Mouse (Mus musculus): Measurements from ENCODE around the gene Gm15217. TPM values are rescaled to one million over a fixed set of nuclear protein-coding genes. Genes with fewer than 3 reads are reported as not detected.

Gm15217 gene
- not detected for total RNA-seq (2021)
- long read RNA-seq = 0 reads

DNA sequence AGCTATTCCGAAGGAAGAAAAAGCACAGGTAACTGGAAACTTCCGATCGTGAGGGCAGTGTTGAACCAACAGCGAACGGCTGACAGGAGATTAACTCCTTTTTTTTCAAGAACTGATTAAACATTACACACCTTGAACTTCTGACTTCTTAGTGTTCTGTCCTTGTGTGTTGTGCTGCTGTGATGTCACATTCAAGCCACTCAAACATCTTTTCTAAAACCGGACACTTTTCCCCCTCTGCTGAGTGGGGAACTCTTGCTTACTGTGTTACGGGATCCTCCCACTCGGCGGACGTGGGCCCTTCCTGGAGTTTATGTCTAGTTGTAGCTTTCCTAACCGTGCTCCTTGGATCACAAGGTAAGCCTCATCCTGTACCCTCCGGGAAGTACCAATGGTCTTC, at the start of gene Gm15217:
Gm15217 (plus strand) TSS at position 130 of the 400 bp plus-strand sequence.
- no peak for DNase-seq (ENCODE audit: low spot score in 2 of 2)

DNA sequence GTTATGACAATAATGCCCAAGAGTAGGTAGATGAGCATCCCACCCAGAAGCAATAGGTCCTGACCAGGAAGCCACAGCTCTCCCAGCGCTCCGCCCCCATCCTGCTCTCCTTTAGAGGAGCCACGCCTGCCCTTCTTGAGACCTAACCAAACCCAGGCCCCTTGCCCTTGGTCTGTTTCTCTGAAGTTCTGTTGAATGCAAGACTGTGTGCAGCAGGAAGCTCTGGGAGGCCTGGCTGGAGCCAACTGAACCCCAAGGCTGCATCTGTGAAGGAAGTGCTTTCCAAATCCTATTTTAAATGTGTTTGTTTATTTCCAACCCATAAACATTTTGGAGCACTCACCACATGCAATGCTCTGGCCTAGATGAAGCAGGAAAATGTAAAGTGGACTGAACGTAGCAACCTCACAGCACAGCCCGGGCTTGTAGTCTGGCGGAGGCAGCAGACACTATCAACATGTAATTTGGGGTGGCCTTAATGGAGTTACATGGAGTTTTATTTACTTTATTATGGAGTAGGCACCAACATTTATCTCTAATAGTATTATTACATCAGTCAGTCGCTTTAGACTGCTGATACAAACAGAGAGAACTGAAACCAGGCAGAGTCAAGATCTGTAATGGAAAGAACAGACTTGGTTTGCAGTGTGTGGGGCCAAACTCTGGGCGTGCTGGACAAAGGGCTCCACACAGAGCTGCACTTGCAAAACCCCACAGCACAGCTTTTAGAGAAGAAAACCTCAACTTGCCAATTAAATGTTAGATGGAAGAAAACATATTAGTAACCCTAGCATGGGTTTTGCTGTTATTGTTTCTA, 45.6 kb upstream of the Gm15217 start:
- DNase-seq (ENCODE audit: low spot score in 2 of 2) = no peak

DNA sequence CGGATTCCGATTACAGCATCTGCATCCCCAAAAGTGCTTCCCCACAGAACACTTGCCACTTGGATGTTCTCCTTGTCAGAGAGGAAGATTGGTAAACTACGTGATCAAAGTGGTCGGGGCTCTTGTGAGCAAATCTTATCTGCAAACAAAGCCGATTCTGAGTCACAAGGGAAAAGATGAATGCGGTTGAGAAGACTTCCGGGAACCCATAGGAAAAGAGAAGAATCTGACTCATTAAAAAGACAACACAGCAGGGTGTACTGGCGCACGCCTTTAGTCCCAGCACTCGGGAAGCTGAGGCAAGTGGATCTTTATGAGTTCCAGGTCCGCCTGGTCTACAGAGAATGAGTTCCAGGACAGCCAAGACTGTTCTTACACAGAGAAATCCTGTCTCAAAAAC, 40.4 kb upstream of the Gm15217 start:
- no peak for DNase-seq (ENCODE audit: low spot score in 2 of 2)

DNA sequence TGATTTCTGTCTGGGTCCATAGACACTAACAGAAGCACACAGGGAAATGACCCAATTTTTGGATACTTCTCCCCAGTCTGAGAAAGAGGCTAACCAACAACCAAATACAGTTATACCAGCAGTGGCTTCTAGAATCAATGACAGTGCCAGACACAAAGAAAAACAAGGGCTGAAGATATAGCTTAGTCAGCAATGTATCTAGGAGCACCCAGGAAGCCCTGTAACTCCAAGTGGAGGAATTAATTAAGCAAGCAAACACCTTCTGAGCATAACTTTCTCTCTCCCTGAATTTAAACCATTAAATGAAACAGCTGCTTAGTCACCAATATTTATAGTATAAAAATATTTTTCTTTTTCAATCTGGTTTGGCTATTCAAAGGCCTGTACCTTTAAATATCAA, 34.5 kb upstream of the Gm15217 start:
- DNase-seq (ENCODE audit: low spot score in 2 of 2) = no peak

DNA sequence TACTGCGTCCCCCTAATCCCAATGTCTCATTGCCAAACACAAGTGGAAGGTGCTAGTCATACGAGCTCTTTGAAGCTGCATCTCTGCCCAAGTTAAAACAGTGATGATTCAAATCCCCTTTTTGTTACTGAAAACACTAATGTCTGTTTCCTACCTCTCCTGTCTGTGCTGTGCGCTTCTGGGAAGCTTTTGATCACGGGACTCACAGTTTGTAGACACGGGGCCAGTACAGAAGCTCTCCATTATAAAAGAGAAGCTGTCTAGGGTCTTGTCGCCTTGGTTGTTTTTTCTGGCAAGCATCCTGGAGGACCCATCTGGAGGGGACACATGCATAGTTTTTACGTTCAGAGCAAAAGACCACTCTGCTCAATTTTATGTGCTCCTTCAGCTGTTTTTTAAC, 21.9 kb upstream of the Gm15217 start:
- no peak for DNase-seq (ENCODE audit: low spot score in 2 of 2)

DNA sequence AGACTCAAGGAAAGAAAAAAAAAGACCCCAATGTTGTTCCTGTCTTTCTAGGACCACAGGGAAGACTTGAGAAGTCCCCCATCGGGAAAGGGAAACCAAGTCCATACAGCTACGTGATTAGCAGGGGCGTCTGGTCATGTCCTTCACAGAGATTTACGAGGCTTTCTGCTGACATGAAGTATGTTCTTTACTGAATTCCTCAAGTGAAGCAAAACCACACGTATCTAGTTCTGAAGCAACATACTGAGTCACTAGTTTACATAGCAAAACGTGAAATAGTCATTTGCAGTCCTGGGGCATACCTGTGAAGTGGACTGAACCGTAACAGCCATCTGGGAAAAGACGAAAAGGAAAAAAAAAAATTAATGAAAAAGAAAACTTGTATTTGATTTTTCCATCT, 21.5 kb upstream of the Gm15217 start:
- no peak for DNase-seq (ENCODE audit: low spot score in 2 of 2)

DNA sequence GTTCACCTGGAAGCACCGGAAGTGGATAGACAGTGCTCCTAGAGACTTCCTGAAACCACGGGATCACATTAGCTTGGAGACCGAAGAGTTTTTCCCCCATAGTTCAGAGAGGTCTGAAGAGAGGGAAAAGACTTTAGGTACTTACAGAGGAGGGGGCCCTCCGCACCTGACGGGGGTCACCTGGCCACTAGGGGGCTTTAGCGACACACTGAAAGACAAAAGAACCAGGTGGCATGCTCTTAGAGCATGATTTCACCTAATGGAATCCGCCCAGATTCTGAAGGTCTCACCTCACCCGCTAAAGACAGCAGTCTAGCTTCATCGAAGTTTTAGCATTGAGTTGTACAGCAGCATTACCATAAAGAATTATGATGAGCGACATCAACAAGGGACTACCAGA, 16.0 kb upstream of the Gm15217 start:
- DNase-seq (ENCODE audit: low spot score in 2 of 2) = no peak

DNA sequence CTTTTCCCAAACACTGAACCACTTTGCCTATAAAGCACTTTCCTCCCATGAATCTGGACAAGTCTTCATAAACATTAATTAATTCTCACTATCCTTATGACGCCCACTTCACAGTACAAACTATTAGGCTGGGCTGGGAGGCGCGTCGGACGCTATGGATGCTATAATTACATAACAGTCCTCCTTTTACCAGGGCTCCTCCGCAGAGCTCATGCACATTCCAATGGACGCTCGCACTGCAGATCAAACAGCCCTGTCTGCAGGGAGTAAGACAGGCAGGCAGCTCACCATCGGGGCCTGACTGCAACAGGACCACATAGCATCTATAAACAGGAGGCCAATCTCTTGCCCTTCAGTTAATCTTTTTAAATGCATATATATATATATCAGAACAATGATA, 6.8 kb upstream of the Gm15217 start:
- no peak for DNase-seq (ENCODE audit: low spot score in 2 of 2)

DNA sequence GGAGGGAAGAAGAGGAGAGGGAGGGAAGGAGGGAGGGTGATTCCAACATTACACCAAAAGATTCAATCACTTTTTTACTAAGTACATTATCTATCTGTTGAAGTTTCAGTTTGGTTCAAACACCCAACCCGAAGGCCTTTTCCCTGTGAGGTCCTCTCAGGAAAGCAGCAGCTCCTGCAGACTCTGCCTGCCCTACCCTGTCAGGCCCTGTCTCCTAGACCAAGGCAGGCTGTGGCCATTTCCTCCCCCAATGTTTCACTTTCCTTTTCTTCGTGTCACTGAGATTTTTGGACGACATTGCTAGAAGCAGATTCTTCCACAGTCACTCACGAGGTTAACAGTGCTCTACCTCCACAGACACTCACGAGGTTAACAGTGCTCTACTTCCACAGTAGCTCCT, 3.4 kb upstream of the Gm15217 start:
- DNase-seq (ENCODE audit: low spot score in 2 of 2) = no peak

DNA sequence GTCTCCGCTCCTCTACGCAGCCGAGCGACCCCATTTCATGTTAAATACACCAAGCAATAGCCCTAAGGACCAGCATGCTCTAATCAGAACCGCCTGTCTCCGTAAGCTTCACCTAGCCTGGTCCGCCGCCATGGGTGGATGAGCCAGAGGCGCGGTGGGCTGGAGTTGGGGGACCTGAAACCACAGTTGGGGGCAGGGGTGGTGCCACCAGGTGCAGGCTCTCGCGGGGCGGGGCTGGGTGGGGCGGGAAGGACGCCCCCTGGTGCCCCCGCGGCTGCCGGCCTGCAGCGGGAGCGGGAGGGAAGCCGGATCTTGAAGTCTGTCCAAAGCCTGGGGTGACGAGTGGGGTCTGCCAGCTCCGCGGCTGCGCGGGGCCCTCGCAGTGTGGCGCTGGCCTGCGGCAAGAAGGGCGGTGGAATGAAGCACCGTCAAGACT, 1.1 kb downstream of the Gm15217 start:
- DNase-seq (ENCODE audit: low spot score in 2 of 2) = no peak

DNA sequence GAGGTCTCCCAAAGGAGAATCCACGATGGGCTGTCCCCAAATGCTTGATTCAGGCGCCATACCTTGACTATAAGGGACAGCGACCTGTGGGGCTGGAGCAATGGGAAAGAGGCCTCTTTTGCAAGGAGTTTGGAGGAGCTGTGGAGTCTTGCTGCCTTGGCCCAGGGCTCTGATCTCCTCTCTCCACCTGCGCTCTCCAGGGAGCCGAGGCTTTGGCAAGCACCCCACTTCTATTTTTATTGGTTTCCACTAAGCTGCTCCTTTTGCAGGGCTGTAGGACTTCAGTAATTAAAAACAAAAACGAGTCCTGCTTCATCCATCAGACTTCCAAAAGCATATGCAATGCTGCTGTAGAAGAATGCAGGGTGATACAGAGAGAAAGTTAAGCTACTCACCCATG, 2.2 kb downstream of the Gm15217 start:
- no peak for DNase-seq (ENCODE audit: low spot score in 2 of 2)

DNA sequence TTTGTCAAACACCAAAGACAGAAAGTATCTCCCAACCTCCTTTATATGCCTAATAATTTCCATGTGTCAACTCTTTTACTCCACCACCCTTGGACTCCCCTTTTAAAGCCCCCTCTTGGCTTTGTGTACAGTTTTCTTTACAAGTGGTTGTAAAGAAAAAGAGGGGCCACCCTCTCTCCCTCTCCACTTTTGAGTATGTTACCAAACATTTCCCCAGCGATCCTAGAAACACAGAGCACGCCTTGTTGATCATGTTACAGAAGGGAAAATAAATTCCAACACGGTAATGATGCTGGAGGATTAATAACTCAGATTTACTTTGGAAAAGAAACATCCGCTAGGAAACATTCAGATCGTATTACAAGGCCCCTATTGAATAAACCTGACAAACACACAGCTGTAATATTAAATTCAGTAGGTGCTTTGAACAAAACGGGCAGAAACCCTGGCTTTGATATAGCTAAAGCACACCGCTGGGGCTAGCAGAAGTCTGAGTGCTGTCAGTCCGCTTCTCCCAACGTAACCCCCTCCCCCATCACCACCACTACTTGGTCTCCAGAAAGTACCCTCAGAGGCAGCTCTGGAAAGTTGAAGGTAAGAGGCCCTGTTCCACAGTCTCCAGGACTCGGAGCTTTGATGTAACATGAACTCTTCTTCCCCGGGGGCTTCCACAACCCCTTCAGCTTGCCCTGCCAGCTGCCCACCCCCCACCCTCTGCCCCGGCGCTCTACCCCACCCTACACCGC, 5.9 kb downstream of the Gm15217 start:
- DNase-seq (ENCODE audit: low spot score in 2 of 2) = no peak

DNA sequence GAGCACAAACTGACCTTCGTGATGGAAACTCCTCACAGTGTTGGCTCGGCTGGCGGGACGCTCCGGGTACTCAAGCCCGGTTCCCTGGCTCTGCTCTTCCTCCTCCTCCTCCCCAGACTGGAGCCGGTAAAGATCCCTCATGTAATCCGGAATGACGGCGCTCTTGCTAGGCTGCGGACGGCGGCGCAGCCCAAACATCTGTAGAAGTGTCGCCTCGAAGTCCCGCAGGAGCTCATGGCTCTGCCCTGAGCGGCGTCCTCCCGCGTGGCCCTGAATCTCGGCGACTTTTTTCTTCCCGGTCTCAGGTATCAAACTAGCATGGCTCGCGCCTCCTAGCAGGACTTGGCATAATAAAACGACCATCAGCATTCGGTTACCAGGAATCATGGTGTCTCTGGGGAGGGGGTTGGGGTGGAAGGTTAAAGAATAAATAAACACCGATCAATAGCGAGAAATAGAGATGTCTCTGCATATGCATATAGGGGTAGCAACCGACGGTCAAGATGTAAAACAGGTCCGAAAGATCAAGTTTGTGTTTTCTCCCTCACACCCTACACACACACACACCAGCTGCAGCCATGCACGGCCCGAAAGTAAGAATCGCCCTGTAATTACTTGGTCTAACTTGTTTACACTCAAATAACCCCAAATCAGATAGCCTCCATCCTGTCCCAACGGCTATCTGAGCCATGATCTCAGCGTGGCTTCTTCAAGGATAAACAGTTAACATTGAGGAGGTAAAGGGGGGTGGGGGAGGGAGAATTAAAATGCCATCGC, 6.7 kb downstream of the Gm15217 start:
- no peak for DNase-seq (ENCODE audit: low spot score in 2 of 2)

DNA sequence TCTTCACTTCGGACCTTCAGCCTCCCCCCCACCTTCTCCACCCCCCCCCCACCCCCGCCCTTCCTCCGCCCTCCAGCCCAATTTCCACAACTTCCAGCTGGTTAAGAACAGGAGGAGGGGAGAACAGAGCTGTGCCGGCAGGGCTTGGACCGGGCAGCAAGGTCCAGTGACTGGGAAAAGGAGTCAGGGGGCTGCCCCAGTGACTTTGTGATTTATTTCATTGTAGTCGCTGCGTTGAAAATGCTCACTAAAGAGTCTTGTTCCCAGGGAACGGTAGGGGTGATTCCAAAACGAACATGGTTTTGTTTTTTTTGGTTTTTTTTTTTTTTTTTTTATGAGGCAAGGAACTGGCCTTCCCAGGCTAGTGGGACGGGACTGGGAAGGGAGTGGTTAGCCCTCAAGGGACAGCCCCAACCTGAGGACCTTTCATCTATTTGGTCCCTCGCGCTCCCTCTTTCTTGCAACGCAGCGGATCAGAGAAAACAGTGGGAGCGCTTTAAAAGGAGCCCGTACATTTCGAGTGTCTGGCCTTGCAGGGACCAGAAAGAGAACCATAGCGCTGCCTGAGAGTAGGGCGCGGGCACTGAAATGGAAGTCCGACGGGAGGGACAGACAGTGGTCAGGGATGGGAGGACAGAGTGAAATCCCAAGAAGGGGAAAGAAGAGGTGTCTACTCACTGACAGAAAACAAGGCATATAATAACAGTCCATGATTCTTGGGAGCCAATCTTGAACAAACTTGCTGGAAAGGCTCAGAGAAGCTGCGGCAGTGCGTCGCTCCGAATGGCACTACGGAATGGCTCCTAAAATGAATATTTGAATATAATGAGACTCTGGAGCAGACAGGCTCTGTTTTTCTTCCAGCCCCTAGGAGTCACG, 7.5 kb downstream of the Gm15217 start:
- DNase-seq (ENCODE audit: low spot score in 2 of 2) = no peak

DNA sequence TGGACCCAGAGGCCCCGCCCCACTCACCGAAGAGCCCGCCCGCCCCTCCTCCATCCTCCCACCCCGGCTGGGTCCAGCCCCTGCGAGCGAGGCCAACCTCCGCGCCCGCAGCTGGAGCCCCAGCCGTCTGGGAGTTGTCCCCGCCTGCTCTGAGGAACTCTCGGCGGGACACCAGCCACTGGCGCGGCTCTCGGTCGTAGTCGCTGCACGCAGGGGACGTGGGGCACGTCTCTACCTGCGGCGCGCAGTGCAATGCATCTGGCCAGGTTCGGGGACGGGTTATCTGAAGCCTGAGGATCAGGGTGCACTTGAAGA, 8.1 kb downstream of the Gm15217 start:
- DNase-seq (ENCODE audit: low spot score in 2 of 2) = no peak

DNA sequence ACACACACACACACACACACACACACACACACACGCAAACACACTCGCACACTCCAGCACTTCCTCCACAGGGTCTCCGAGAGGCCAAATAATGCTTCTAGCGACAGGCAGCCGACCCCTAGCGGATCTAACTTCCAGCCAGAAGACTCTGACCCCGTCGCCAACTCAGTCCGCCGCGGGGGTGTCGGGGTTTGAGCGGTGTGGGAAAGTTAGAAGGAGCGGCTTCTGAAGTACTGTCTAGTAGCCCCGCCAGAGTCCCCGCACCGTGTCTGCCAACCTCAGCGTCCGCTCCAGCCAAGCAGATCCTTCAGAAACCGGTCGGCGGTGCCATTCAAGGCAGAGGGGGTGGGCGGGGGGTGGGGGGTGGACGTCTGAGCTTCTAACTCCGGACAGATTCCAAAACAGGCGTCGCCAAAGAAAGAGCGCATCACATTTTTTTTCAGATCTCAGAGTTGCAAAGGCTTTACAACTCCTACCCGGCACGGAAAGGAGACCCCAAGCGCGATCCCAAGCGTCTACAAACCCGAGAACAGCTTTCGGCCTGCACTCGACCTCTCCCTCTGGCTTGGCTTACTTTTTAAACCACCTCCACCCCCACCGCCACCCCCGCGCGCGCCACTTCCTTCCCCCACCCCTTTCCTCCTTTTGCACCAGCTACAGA, 8.7 kb downstream of the Gm15217 start:
- DNase-seq (ENCODE audit: low spot score in 2 of 2) = no peak

DNA sequence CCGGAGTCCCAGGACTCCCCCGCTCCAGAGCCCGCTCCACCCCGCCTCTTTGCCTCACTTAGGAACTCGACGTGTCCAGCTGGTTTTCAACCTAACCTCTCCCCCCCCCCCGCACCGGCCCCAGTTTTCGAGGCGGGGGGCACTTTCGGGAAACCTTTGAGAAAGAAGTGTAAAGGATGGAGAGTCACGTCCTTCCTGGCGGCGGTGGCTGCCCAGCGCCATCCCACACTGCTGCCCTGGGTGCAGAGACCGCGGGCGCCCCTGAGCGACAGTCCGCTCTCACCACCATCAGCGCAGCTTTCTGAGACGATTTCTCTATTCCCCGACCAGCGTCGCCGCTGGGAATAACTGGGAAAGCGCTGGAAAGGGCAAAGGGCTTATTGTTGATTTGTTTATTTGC, 9.4 kb downstream of the Gm15217 start:
- DNase-seq (ENCODE audit: low spot score in 2 of 2) = no peak

DNA sequence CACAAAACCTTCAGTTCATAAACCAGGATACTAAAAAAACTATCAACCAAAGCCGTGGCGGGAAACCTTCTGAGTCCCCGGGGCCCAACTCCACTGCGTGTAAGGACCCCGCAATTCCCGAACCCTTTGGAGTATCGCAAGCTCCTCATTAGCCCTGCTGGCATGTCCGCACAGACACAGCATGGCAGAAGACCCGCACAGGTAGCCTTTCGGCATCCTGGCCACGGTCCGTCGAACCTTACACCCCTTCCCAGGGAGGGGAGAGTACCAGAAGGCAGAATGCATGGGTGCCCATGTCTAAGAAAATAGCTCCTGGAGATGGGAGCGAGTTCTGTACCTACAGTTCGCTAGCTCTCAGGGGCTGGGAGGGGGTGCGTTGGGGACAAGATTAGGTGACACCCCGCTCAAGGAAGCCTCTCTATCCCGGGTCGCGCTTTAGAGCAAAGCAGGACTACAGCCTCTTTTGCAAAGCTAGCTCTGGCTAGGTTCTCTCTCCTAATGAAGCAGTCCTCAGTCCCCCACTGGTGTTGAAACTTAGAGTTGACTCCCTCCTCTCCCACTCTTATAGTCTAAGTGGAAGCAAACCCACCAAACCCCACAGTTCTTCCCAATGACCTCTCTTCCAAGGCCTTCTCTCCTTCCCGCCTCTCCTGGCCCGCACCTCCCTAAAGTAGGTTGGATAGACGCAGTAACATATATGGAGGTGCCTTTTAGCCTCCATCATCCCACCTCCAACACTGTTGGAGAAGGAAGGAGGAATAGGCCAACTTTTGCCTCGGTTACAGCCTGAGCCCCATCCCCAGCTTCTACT, 10.4 kb downstream of the Gm15217 start:
- no peak for DNase-seq (ENCODE audit: low spot score in 2 of 2)

DNA sequence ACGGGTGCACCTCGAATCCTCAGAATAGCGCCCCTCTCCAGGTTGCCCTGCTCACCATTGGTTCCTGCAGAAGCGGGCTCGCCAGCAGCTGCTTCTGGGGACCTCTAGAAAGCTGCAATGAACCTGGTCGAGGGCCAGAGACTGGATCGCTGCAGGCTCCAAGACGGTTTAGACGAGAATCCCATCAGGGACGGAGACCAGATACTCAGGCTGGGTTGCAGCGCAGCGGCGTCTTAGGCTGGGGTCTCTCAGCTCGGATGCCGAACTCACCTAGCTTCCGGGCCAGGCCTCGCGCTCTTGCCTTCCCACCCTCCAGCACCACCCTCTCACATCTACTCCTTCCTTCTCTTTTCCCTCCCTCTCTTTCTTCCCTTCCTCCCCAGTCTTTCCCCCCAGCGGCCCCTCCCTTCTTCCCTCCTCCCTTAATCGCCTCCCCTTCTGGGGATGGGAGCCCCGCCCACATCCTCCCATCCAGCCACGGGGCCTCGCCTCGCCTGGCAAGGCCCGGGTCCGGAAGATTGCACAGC, 11.1 kb downstream of the Gm15217 start, which contains the start of gene Bmp4:
Bmp4 (minus strand) TSS at position 421 of the 527 bp plus-strand sequence.
- DNase-seq (ENCODE audit: low spot score in 2 of 2) = no peak
